Mouse (Mus musculus): ENCODE results near the gene Timm44. TPM values are rescaled to one million over a fixed set of nuclear protein-coding genes. Genes with fewer than 3 reads are reported as not detected.

Gene Timm44
- 100 to 1,000 TPM in 1 of 2 experiments, 10 to 100 TPM in 1; 75.2 to 122 TPM for polyA plus RNA-seq (2017; shearing (Covaris generic))

- ATAC-seq: peak; percentile 98
These were observed at the start of gene Timm44 for GRCm38 (mm10) chr8:4275275-4276110. TSS of gene Timm44 (minus strand) at chr8:4275913.

- ATAC-seq: peak; percentile 92
These were observed 49.5 kb upstream of the Timm44 start, which contains the start of the genes Ccl25 and Elavl1 for GRCm38 (mm10) chr8:4324983-4325750. TSS of gene Ccl25 (plus strand) at chr8:4325210. TSS of gene Elavl1 (minus strand) at chr8:4325413.

DNA sequence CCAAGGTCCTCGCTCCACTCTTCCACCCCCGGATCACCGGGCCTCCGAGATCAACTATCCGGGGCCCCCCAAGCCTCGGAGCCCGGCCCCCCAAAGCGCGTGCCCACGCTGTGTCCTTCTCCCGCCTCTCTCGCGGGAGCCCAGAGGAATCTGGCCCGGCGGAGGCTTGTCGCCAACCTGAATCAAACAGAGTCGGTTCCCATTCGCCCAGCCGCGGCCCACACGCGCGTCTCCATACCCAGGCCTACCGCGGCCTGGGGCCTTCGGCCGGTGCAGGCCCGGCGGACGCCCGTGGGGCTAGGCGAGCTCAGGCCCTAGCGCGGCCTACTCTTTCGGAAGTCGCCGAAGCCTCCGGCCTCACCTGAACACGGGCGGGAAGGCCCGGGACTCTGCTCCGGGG, 48.8 kb upstream of the Timm44 start:
- ATAC-seq: peak; percentile 28

DNA sequence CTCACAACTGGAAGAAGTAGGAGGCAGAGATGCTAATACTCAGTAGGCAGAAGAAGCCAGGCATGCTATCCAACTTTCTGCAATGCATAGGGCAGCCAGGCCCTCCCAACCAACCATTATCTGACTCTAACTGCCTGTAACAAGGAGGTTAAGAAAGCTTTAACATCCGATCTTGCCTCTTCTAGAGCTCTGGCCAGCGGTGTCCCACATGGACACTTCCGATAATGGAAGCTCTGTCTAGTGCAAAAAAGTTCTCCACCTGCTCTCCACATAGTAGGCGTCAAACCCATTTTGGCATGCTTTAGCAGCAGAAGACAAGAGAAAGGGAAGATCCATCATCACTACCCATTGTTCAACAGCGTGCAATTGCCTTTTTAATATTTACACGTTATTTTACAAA, 48.2 kb upstream of the Timm44 start:
- ATAC-seq: no peak

DNA sequence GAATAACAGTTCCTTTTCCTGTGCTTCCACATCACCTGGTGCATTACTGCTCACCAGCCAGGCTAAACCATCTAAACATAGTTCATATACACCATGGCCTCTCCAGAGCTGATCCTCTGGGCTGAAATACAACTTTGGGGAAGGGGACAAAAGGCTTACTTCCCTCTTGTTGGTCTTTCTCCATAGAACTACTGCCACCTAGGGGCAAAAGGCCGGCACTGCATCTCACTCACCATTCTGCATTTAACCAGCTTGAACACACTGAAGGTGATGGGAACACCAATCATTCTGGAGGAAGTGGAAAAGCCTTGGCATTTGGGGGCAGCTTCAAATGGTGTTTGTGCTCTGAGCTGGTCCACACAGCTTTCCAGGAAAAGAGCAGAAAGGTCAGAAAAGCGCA, 46.8 kb upstream of the Timm44 start:
- peak; percentile 22 for ATAC-seq

GRCm38 (mm10) chr8:4321031-4321430, 45.3 kb upstream of the Timm44 start:
- no peak for ATAC-seq

DNA sequence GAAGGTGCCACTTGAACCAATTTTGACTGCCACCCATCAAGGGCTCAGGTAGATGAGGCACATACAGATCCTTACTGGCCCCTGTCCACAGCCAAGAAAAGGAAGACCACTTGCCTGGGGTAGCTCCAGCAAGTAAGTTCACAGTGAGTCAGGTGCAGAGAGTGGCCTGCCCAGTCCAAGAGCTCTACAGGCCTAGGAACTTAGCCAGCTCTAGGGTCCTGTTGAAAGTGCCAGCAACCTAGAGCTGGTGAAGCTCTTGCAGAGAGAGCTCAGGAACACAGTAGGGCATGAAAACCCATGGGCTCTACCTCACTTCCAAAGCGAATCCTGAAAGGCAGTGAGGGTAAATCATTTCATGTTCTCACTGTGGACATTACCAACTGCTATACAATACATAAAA, 44.7 kb upstream of the Timm44 start:
- no peak for ATAC-seq

- no peak for ATAC-seq
These were observed 43.8 kb upstream of the Timm44 start for GRCm38 (mm10) chr8:4319573-4319872.

- no peak for ATAC-seq
These were observed 43.3 kb upstream of the Timm44 start for GRCm38 (mm10) chr8:4318796-4319572.

- ATAC-seq: no peak
These were observed 42.4 kb upstream of the Timm44 start for GRCm38 (mm10) chr8:4318124-4318523.

DNA sequence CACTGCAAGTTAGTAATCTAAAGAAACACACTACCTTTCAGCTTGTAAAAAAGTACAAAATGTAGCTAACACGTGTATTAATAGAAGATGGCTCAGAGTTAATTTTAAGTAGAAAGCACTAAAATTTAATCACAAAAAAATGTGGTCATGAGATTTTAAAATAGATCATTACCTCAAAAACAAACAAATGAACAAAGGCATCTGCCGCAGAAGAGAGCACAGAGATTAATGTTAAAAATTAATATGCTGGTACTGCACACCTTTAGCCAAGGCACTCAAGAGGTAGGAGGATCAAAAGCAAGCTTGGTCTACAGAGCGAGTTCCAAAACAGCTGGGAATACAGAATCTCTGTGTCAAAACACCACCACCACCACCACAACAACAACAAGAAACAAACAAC, 39.1 kb upstream of the Timm44 start:
- ATAC-seq: no peak

DNA sequence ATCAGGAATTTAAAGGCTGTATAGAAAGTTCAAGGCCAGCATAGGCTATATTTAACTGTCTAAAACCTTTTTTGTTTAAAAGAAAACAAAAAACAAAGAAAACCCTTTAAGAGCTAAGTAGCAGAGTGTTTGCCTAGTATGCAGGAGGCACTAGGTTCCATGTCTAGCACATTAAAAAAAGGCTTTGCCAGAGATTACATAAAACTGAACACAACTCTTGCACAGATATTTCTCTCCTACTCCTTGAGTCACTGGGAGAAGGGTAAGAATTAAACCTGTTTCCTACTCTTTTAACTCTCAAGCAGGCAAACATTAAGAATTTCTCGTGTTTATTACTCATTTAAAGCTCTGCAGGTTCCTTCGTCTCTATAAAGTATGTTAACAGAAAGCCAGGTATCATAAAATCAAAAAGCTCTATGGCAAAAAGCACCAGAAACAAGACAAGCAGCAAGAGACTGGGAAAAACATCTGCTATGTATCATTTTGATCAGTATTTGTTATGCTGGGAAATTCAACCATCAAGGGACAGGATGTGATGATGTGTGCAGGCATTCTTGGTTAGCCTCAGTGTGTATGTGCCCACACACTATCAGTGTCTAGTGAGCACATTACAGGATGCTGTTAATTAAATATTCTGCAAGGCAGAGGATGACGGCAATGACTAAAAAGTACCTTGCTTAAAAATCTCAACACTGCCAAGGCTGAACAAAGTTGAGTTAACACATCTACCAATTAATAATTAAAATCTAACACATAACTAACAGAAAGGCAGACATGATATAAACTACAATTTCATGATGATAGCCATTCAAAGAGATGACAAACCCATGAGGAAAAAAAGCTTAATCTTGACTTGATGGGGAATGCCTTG, 37.8 kb upstream of the Timm44 start:
- peak; percentile 97 for ATAC-seq

DNA sequence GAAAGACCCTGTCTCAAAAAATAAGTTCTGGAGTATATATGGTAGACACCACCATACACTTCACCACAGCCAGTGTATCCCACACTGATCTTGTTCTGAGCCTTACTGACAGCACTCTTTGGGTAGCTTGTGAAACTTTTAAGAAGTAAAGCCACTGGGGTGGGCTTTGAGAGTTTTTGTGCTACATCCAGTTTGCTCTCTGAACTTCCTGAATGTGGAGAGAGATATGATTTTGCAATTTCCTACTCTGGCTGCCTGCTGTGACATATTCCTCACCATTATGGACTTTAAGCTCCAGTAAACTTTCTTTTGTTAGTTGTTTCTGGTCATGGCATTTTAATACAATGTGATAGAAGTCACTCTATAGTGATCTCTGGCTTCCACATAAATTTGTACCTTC, 36.4 kb upstream of the Timm44 start:
- no peak for ATAC-seq

DNA sequence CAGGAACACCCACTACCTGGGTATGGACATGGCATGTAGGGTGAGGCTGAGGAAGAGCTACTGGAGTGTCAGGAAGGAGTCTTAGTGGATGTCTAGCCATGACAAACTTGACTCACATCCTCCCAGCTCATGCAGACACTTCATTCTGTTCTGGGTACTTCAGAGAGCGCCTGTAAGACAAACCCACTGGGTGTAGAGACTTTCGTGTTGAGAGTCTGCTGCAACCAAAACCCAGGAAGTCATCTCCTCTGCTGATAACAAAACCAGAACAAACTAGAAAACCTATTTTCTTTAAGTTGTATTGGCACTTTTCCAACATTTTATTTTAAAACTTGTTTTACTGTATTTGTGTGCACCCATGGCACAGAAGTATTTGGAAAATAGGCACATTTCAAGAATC, 30.1 kb upstream of the Timm44 start:
- ATAC-seq: peak; percentile 56

DNA sequence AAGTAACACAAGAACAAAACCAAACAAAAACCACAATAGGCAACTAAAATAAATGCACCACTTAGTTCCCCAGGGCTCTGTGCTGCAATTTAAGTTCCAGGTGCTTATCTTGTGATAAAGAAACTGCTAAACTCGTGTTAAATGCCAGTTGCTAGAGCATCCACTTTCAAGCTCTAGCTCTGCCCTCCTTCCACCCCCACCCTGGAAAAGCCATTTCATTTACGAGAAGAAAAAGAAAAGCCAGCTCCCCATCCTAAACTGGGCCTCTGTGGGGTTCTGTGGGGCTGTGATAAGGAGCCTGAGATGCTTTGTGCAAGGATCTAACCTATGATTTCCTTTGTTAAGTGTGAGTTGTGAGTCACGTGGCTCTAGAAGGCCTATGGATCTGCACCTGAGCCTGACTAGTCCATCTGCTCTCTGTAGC, 28.4 kb upstream of the Timm44 start:
- ATAC-seq: no peak

- ATAC-seq: no peak
These were observed 22.1 kb upstream of the Timm44 start for GRCm38 (mm10) chr8:4297822-4298221.

- no peak for ATAC-seq
These were observed 17.0 kb upstream of the Timm44 start for GRCm38 (mm10) chr8:4292738-4293137.

DNA sequence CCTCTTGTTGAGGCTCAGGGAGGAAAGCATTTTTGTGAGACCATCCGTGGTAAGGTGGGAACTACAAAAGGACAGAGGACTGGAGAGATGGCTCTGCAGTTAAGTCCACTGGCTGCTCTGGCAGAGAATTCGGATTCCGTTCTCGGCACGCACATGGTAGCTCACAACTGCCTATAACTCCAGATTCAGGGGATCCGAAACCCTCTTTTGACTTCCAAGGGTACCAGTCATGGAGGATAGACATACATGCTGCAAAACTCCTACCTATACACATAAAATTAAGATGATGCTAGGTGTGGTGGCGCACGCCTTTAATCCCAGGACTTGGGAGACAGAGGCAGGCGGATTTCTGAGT, 375 bp upstream of the Timm44 start:
- ATAC-seq: no peak

DNA sequence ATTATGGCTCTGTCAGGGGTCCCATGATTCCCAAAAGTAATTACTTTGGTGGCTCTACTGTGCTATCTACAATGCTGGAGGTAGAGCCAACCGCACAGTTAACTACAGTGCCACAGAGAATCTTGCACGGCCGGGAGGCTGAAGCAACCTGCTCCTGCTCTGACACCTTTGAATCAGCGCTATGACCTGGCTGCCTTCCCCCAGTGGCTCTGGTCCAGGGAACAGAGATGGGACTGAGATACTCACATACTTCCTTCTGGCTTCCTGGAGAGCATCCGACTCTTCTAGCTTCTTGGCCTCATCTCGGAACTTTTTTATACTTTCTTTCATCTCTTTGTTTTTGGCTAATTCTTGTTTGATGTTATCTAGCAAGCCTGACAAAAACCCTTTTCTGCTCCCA, 6.1 kb downstream of the Timm44 start:
- ATAC-seq: no peak

DNA sequence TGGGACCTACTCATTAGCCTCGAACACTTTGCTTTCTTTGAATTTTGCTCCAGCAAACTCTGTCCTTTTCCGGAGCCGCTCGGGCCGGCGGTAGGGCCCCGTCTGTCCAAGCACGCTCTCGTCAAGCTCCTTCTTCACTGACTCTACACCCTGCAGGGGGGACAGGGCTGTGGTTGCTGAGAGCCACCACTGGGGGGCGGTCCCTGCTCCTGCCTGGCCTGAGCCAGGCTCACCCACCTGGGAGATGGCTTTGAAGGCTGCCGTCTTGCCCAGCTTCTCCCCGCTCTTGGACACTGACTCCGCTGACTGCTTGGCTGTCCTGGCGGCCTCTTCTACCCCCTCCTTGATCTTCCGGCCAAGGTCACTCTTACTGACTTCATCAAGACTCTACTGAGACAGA, 8.1 kb downstream of the Timm44 start:
- ATAC-seq: no peak

- no peak for ATAC-seq
These were observed 10.4 kb downstream of the Timm44 start for GRCm38 (mm10) chr8:4265160-4265914.
